Mouse (Mus musculus) myocyte (in vitro differentiated cells): ENCODE data around the gene Erbb3. TPM values are rescaled to one million over a fixed set of nuclear protein-coding genes. Genes with fewer than 3 reads are reported as not detected.
A peak's percentile ranks its signal among the peaks of the same experiment; 100 is the strongest.

Experiments used
- H3K27me3 ChIP-seq: one replicate; pipeline ENCODE4 v1.6.1; 2011; ENCODE audit not compliant: control insufficient read depth, insufficient read depth, insufficient read length
- H3K36me3 ChIP-seq: one replicate; pipeline ENCODE4 v1.6.1; 2011; ENCODE audit not compliant: control insufficient read depth, insufficient read depth
- H3K4me2 ChIP-seq: one replicate; pipeline ENCODE4 v1.6.1; 2011; ENCODE audit warnings: low read depth, control low read depth
- H3K4me3 ChIP-seq: one replicate; pipeline ENCODE4 v1.5.1; 2011; ENCODE audit warnings: mild to moderate bottlenecking, control low read depth, moderate library complexity
- H3K79me2 ChIP-seq: one replicate; pipeline ENCODE4 v1.6.1; 2011; ENCODE audit not compliant: control insufficient read depth, insufficient read depth
- H3ac ChIP-seq: one replicate; pipeline ENCODE4 v1.6.1; 2011; ENCODE audit not compliant: control insufficient read depth, insufficient read length
- CEBPB ChIP-seq: IDR thresholded peaks from 2 replicates; pipeline ENCODE4 v1.6.1; 2011; ENCODE audit warnings: mild to moderate bottlenecking, moderate library complexity; ENCODE audit not compliant: poor library complexity, insufficient read depth, severe bottlenecking
- E2F4 ChIP-seq: IDR thresholded peaks from one replicate; pipeline ENCODE4 v1.6.1; 2011; ENCODE audit warnings: mild to moderate bottlenecking, control low read depth, moderate library complexity; ENCODE audit not compliant: insufficient read depth
- MAX ChIP-seq: IDR thresholded peaks from one replicate; pipeline ENCODE4 v1.6.1; 2011; ENCODE audit warnings: low read depth, mild to moderate bottlenecking, control low read depth
- MYOD1 ChIP-seq, 3 experiments: IDR thresholded peaks; one replicate each; pipeline ENCODE4 v1.6.1; 2011; ENCODE audit warnings: control low read depth in 2 of 3, low read depth in 2 of 3, mild to moderate bottlenecking in 2 of 3, moderate library complexity in 1 of 3; ENCODE audit not compliant: insufficient read length in 2 of 3, control insufficient read depth in 1 of 3
- MYOG ChIP-seq, 3 experiments: IDR thresholded peaks; one replicate each; pipeline ENCODE4 v1.6.1; 2011; ENCODE audit warnings: control low read depth in 2 of 3, low read depth in 2 of 3, mild to moderate bottlenecking in 2 of 3; ENCODE audit not compliant: insufficient read length in 2 of 3, control insufficient read depth in 1 of 3, insufficient read depth in 1 of 3
- POLR2A ChIP-seq: IDR thresholded peaks from one replicate; pipeline ENCODE4 v1.6.1; 2011; ENCODE audit warnings: low read depth, mild to moderate bottlenecking, control low read depth, moderate library complexity; ENCODE audit not compliant: insufficient read length
- POLR2AphosphoS2 ChIP-seq: IDR thresholded peaks from one replicate; pipeline ENCODE4 v1.6.1; 2011; ENCODE audit warnings: low read depth, control low read depth; ENCODE audit not compliant: insufficient read length
- REST ChIP-seq: IDR thresholded peaks from one replicate; pipeline ENCODE4 v1.6.1; 2011; ENCODE audit warnings: mild to moderate bottlenecking, control low read depth, moderate library complexity; ENCODE audit not compliant: insufficient read depth, insufficient read length
- SRF ChIP-seq: IDR thresholded peaks from one replicate; pipeline ENCODE4 v1.6.1; 2011; ENCODE audit warnings: low read depth; ENCODE audit not compliant: control insufficient read depth, insufficient read length
- TCF12 ChIP-seq: IDR thresholded peaks from one replicate; pipeline ENCODE4 v1.6.1; 2011; ENCODE audit warnings: mild to moderate bottlenecking, control low read depth; ENCODE audit not compliant: poor library complexity, insufficient read depth, severe bottlenecking
- TCF3 ChIP-seq: IDR thresholded peaks from one replicate; pipeline ENCODE4 v1.6.1; 2011; ENCODE audit warnings: low read depth, control low read depth; ENCODE audit not compliant: insufficient read length
- USF1 ChIP-seq: IDR thresholded peaks from one replicate; pipeline ENCODE4 v1.6.1; 2011; ENCODE audit warnings: low read depth, mild to moderate bottlenecking, control low read depth, moderate library complexity
- polyA plus RNA-seq: library from polyadenylated mRNA; unstranded; fragments of >200 nt; fragmentation: generic; extraction: Trizol; gene quantifications from one replicate; pipeline ENCODE4 v1.2.1, GENCODE M21; 2012; ENCODE audit warnings: missing spikeins

Gene Erbb3
- polyA plus RNA-seq, 1 experiment, result 23.3 TPM

- Histone ChIP-seq H3K79me2 (peaks cover 3% of the 10 kb centered on the region), H3K27me3 (no peaks in the 10 kb centered on the region), H3K4me3 (peak overlapping the region; percentile 62), H3ac (peak overlapping the region; percentile 11), H3K4me2 (peak overlapping the region; percentile 86), H3K36me3 (no peaks in the 10 kb centered on the region)
- no peak for TF ChIP-seq REST
- peak in 2 of 3 experiments; percentile 93 to 94 for TF ChIP-seq MYOD1 (IDR thresholded peaks at IDR 0.05; ENCODE audit: control insufficient read depth in 1 of 3, insufficient read length in 2 of 3, low read depth in 2 of 3)
- TF ChIP-seq CEBPB, result no peak
- TF ChIP-seq POLR2A, result peak; percentile 29
- TF ChIP-seq E2F4, result no peak
- peak; percentile 35 for TF ChIP-seq TCF12
- peak; percentile 39 to 96 (median 95) for TF ChIP-seq MYOG (IDR thresholded peaks at IDR 0.05; ENCODE audit: control insufficient read depth in 1 of 3, insufficient read depth in 1 of 3, insufficient read length in 2 of 3, low read depth in 2 of 3)
- TF ChIP-seq TCF3, result peak; percentile 26
- TF ChIP-seq USF1, result no peak
- no peak for TF ChIP-seq MAX
Measured at GRCm38 (mm10) chr10:128590193-128590690, 790 bp upstream of the Erbb3 start.

- no peaks in the 10 kb centered on the region for H3K27me3 ChIP-seq
- peak overlapping the region; percentile 62 for H3K4me3 ChIP-seq
- H3K79me2 ChIP-seq, result peaks cover 3% of the 10 kb centered on the region
- peak overlapping the region; percentile 86 for H3K4me2 ChIP-seq
- TF ChIP-seq TCF3 (no peak), CEBPB (no peak), USF1 (no peak), E2F4 (no peak), POLR2AphosphoS2 (no peak), POLR2A (no peak), MAX (no peak), MYOD1 (IDR thresholded peaks at IDR 0.05; ENCODE audit: control insufficient read depth in 1 of 3, insufficient read length in 2 of 3, low read depth in 2 of 3) (no peak), TCF12 (no peak), SRF (no peak), MYOG (IDR thresholded peaks at IDR 0.05; ENCODE audit: control insufficient read depth in 1 of 3, insufficient read depth in 1 of 3, insufficient read length in 2 of 3, low read depth in 2 of 3) (no peak), REST (no peak)
- H3ac ChIP-seq, result peak overlapping the region; percentile 11
- H3K36me3 ChIP-seq, result no peaks in the 10 kb centered on the region
Measured at GRCm38 (mm10) chr10:128588775-128589463, 533 bp downstream of the Erbb3 start.

GRCm38 (mm10) chr10:128588136-128588535 lies 1.3 kb downstream of the Erbb3 start:
- H3ac ChIP-seq, result no peak overlapping the region
- H3K27me3 ChIP-seq, result no peaks in the 10 kb centered on the region
- peak overlapping the region; percentile 62 for H3K4me3 ChIP-seq
- H3K4me2 ChIP-seq, result peak overlapping the region; percentile 86
- no peaks in the 10 kb centered on the region for H3K36me3 ChIP-seq
- peaks cover 3% of the 10 kb centered on the region for H3K79me2 ChIP-seq
- TF ChIP-seq SRF, result no peak
- peak in 1 of 3 experiments; percentile 89 for TF ChIP-seq MYOG (IDR thresholded peaks at IDR 0.05; ENCODE audit: control insufficient read depth in 1 of 3, insufficient read depth in 1 of 3, insufficient read length in 2 of 3, low read depth in 2 of 3)
- TF ChIP-seq POLR2AphosphoS2, result no peak
- TF ChIP-seq MYOD1 (IDR thresholded peaks at IDR 0.05; ENCODE audit: control insufficient read depth in 1 of 3, insufficient read length in 2 of 3, low read depth in 2 of 3), result peak in 2 of 3 experiments; percentile 63 to 78
- TF ChIP-seq TCF12, result peak; percentile 39

GRCm38 (mm10) chr10:128587697-128588096 lies 1.8 kb downstream of the Erbb3 start:
- peak overlapping the region; percentile 86 for H3K4me2 ChIP-seq

More at GRCm38 (mm10) chr10:128587697-128588096, 1.8 kb downstream of the Erbb3 start:
- Histone ChIP-seq H3K36me3 (no peaks in the 10 kb centered on the region), H3ac (no peak overlapping the region), H3K79me2 (peaks cover 3% of the 10 kb centered on the region), H3K4me3 (peak overlapping the region; percentile 62), H3K27me3 (no peaks in the 10 kb centered on the region)
- TF ChIP-seq REST (no peak), MYOG (IDR thresholded peaks at IDR 0.05; ENCODE audit: control insufficient read depth in 1 of 3, insufficient read depth in 1 of 3, insufficient read length in 2 of 3, low read depth in 2 of 3) (no peak), TCF12 (no peak), POLR2AphosphoS2 (no peak), USF1 (no peak), CEBPB (no peak), E2F4 (no peak), SRF (no peak), POLR2A (no peak), MAX (no peak), TCF3 (no peak)
